Mouse (Mus musculus): ENCODE measurements at regions not wholly inside any gene's neighbourhood (a gene's known extent, or its start where the extent isn't known, plus 50 kb on each side); places are given as distances from the start of the nearest gene placed in this dataset.

DNA sequence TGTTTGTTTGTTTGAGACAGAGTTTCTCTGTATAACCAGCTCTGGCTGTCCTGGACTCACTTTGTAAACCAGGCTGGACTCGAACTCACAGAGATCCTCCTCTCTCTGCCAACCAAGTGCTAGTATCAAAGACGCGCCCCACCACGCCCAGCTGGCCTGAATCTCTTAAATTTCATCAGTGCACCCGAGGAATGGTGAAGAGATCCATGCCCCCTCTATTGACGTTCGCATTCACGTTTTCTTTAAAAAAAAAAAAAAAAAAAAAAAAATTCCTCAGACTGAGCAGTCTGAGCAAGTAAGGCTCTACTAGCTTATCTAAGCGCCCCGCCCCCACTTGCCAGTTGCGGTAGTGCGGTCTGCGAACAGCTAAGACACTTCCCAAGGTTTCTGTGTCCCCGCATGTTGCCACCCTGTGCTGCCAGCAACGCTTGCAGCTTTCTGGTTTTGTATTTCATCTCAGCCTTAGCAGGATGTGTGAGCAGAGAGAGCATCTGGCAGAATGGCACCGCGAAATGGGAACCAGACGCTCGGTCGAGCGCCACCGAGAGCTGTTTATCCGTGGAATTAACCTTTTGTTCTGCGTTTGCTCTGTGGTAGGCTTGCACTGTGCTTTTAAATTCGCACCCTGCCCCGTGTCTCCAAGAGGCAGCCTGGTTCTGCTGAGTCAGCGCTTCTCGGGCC, 225.1 kb upstream of the Hes1 start:
- peak; percentile 41 to 53 for DNase-seq

DNA sequence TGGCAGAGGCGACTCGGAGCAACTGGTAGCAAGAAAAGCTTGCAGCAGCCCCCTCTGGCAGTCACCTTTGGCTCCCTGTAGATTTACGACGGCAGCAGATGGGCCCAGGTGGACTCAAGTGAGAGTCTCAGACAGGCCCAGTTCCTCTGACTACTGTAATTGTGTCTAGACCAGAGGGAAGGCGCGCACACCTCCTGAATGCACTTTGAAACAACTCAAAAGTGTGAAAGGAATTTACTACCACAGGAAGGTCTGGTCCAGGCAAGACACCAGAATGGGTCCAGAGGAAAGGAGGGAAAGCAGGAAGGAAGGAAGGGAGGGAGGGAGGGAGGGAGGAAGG, 224.6 kb upstream of the Hes1 start:
- DNase-seq: no peak

DNA sequence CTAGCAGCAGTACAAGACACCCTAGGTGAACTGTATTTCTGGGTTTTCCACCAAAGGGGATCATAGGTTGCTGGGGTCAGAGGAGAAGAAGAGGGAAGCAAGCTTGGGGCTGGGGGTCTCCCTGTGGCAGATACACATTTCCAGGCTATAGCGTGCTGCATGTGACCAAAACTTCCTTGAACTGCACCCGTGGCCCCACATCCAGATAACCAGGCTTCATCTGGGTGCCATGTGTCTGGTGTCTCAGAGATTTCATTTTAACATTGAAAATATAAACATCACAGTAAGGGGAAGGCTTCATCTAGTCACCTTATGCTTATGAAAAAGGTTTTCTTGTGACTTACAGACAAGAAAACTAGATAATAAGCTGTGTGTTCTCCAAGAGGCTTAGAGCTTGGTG, 223.8 kb upstream of the Hes1 start:
- no peak for DNase-seq

DNA sequence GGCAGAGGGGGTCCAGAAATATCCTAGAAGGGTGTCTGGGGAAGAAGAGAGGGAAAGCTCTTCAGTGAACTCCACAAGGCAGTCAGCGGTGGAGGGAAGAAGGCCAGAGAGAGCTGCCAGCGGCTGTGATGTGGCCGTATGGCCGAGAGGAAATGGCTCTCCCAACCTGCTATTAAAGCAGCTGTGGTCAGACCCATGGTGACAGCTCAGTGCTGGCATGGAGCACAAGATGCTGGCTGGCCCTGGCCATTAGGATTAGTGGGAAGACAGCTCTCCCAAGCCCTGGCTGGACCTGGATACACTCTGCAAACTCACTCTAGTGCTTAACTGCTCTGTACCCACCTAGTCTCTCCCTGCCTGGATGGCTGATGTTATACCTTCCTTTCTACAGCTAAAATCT, 223.1 kb upstream of the Hes1 start:
- DNase-seq: no peak

DNA sequence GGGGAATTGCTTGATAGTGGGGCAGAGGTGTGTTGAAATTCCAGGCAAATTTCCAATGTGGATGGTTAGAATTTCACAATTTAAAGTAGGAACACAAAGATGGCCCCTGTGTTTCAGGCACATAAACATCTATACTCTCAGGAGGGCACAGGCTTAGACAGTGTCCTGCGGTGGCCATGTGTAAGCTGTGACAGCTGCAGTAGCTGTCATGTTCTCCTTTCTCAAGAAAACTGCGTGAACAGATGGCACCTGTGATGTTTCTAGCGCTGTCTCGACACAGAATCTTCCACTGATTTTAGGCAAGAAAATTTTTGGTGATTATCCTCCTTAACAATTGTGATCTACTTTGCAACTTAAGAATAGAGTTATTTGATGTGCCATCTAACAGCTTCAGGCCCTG, 222.1 kb upstream of the Hes1 start:
- no peak for DNase-seq

DNA sequence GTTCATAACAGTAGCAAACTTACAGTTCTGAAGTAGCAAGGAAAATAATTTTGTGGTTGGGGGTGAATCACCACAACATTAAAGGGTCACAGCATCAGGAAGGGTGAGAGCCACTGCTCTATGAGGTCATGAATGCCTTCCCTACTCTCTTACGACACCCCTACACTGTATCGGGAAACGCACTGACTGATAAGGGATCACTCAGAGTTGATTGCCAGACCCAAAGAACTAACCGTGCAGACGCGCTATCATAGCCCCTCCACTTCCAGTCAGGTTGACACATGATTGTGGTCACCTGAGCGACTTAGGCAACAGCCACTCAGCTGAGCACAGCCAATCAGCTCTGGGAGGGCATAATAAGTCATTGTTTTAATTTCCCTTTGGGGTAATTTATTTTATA, 220.7 kb upstream of the Hes1 start:
- no peak for DNase-seq

DNA sequence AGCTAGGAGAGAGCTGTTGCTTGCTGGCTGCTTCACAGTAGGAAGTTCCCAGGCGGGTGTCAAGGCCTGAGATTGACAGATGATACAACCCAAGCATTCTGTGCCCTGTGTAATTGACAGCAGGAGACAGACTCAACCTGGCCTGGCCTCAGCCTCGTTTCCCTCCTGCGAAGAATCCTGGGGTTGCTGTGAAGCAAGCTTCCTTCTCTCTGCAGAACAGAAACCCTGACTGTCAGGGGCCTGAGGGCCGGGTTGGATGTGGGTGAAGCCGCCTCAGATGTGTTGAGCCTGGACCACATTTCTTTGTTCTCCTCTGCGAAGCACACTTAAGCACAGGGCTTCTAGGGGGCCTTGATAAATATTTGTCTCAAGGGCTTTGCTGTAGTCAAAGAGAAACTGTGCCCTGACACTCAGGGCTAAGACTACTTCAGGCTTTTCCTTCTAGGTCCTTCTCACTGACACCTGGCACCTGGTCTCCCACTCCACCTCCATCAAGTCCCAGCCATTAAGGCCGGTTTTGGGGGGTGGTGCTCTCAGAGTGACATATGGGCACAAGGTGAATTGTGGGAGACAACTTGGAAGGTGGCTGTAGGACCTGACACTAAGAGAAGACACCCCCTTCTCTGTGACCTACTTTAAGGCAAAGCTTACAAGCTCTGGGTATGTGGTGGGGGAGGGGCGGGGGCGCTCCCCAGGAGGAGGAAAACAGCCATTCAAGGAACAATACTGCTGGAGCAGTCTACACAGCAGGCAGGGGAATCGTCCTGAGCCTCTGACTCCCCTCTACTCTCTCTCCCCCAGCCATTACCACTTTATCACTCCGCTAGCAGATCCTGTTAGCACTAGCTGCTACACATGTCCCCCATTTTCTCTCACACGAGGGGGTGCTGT, 219.2 kb upstream of the Hes1 start:
- peak; percentile 35 to 43 for DNase-seq

DNA sequence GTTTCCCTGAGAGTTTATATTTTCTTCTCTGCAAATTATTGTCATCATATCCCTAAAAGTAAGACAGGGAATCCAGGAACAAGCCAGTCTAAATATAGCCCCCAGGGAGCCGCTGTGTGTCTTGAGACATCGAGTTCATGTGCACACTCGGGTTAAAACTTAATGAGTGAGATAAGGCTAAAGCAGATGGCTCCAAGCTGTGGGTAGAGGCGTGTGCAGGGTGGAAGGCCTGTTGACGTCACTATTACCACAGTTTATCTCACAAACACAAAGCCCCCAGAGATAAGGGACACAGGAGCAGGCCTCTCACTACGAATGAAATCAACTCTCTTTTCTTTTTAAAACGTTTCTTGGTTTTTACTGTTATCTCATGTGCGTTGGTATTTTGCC, 218.6 kb upstream of the Hes1 start:
- no peak for DNase-seq

DNA sequence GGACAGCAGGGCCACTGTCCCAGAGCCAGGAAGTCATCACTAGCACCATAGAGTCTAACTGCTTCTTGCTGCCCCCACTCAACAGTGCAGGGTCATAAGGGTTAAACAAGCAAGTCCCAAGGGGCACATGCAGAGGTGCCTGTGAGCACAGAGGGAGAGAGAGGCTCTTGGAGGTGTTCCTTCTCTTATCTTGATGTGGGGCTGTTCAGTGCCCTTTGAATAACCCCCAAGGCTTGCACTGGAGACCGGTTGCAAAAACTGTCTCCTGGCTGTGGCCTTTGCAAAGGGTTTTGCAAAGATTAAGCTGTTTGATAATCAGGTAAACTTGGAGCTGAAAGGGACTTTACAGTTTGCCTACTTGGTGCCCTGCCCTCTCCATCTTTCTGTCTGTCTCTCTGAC, 217.1 kb upstream of the Hes1 start:
- DNase-seq: no peak

DNA sequence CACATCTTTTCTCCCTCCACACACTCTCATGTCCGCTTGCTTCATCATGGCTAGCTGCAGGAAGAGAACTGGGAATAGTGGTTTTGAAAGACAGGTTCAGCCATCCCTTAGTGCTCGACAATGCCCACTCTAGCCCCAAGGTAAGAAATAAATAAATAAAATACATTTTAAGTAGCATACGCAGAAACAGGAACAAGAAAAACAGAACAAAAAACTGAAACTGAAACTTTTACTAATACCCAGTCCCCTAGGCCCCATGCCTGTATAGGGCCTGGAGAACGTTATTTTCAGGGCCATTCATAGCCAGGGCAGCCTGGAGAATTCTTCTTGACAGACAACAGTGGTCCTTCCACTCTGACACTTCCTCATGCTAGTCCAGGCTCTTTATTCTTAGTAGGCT, 216.4 kb upstream of the Hes1 start:
- DNase-seq: no peak

DNA sequence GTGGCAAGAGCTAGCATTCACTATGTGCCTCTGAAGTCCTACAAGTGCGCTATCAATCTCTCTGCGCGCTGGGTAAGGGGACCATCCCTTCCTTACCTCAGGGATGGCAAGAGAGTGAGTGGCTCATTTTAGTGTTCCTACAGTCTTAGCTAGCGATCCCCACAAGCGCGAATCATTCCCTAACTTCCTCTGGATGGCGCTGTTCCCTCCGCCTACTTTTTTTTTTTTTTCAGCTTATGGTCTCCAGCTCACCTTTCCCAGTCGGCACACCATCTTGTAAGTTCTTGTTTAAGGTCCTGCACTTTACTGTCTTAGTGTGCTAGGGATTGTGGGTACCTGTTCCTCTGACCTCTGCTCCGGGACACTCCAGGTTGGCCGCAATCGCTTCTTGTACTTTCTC, 215.7 kb upstream of the Hes1 start:
- DNase-seq: no peak

DNA sequence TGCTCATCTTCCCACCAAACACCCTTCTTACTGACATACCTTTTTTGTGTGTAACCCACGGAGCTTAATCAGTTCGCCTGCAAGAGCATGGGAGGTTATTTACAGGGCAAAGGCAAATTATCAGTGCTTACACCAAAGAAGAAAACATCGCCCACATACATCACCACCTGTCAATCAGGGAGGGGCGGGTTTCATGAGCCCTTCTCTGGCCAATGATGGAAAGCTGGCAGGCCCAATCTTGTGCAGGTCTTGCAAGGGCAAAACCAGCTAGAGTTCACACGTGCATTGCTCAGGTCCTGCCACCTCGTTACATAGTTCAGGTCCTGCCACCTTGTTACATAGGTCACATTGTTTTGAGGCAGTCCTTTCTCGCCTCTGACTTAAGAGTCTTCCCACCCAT, 214.7 kb upstream of the Hes1 start:
- DNase-seq: no peak

DNA sequence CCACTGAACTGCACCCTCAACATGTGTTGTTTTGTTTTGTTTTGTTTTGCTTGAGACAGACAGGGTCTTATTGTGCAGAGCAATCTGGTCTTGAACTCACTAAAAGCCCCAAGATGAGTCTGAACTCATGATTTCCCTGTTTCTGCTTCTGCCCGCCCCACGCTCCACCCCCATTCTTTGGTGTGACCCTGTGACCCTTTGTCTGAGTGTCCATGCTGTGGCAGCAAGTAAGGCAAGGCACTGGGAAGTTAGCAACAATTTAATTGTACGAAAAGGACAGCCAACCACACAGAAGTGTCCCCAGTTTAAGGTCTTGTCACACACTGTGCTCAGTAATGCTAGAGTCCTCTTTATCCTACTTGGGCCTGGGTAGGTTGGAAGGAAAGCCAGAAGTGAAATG, 213.6 kb upstream of the Hes1 start:
- DNase-seq: no peak

DNA sequence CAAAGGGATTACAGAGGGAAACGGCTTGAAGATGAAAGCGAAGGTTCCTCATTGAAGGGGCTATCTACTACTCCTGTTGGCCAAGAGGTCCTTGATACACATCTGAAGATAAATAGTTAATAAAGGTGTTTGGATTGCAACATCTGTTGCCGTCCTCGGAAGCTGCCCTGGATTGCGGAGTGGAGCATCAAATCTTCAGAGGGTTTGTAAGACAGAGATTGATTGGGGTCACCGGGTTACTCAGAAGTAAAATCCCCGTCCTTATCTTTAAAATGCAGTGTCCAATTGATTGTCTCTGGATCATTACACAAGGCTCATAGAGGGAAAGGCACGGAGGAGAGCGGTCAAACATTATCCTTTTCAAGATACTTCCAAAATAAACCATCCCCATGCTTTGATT, 212.4 kb upstream of the Hes1 start:
- no peak for DNase-seq

DNA sequence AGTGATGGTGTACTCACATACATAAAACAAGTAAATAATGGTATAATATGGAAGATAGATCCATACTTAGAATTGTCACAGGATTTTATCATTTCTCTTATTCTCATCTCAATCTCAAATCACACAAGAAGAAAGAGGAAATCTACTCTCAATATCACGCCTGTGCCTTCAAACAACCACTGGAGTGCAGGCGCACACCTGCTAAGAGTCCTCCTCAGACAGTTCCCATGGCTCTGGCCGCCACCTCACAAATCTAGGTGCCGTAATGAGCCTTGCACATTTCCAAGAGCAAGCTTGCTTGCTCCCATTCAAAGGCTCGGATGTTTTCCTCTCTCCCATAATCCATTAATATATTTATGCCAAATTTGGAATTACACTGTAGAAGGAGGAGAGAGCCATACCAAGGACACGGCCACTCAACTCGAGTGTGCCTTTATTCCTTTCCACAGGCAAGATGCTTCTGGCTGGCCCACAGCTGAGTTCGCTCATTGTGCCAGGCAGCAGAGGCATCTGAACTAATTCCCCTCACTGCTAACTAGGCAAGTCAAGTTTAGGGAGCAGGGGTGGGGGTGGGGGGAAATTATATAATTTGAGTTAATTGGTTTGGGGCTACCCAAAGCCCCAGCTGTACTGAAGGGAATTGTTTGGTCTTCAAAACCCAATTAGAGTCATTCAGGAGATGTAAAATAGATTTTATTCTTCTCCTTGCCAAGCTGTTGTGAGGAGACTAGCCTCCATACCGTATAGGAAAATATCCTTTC, 209.2 kb upstream of the Hes1 start:
- DNase-seq: no peak

DNA sequence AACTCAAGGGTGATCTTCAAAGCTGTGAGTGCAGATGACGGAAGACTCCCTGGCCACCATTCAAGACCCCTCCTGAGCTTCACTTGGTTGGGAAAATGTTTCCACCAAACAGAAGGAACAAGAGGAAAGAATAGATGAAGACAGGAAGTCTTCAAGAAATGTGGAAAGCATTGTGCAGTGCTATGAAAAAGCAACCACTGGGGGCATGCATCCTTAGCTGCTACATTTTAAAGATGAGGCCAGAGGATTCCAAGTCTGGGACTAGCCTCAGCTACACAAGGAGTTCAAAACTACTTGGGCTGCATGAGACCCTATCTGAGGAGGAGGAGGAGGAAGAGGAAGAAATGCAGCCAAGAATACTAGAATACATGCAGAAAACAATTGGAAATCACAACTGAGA, 207.6 kb upstream of the Hes1 start:
- no peak for DNase-seq

DNA sequence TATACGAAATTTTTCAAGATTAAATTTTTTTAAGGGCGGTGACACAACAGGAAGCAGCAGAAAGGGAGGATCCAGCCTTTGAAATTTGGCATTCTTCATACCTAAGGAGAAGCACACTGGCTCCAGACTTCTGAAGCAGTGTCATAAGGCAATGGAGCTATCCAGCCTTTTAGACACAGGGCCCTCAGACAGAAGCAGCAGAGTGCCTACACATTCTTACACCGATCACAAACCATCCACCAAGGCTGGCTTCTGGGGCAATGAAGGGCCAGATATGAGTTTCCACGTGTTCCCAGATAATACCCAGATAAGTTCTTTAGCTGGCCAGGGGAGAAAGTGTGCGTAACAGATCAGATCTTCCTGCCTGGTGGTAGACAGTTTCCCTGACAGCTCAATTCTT, 205.5 kb upstream of the Hes1 start:
- DNase-seq: no peak

DNA sequence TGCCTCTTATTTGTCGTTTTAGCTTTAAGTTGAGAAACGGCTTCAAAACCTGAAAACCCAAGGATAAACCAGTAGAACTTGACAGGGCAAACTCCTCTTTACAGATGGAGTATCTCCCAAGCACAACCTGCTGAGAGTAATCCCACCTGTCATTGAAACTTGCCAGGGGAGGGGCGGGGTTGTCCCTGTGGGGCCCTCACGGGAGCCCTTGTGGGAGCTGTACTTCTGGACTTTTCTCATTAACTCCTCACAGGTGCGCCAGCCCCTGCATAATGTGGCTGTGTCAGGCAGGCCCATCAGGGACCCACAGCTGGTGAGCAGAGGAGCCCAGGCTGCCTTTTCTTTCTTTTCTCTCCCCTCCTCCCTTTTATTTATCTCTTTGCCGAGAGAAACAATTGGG, 203.9 kb upstream of the Hes1 start:
- DNase-seq: no peak

DNA sequence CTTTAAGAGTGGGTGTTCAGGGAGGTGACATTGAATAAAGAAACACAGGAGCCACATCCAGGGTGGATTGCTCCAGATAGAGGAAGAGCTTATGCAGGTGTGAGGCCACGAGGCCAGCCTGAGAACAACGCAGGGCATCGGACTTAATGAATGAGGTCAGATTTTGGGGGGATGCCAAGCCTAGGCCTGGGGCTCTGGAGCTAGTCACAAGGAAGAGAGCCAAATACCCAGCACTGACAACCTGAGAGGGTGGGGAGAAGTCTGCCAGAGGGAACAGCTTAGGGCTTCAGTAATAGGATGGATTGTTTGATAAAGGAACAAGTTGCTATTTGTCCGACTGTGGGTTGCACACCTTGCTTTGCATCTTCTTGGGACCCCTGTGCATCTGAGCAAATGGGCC, 203.1 kb upstream of the Hes1 start:
- DNase-seq: no peak

DNA sequence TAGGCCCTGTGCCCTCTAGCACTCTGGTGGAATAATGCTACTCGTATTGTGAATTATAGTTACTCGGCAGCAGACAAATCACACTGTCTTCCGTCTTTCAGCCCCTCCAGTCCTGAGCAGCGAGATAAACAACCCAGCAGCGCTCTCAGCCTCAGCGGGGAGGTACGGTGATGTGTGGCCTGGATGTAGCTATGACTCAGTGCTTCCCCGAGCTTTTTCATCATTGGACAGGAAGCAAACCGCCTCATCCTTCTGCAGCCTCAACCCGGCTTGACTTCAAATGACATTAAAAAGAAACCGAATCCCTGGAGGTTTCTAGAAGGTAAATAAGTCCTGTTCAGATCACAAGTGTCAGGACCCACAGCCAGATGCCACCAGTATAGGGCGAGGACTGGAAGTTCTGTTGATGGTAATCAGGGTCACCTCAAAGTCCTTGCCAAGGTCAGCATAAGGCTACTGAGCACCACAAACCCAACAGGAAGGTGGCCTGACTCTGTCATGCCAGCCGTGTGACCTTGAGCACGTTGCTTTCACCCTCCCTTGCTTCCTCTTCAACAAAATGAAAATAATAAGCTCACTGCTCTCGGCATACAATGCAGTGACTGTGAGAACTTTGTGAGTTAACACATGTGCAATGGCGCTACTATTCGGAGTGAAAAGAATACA, 199.0 kb upstream of the Hes1 start:
- no peak for DNase-seq

DNA sequence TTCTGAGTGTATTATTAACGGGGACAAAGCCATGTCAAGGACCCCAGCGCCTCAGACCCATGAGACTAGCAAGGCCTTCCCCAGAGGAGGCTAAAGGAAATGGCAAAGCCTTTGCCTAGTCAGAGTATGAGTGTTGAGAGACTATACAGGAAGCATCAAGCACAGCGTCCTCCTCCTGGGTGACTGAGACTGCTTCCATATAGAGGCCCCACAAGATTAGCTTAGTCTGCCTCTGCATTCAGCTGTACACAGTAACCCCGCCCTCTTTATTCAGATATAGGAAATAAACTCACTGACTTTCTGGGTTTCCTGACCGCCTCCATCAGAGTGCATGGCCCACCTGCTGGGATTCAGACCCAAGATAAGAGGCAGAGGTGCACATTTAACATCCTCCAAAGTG, 192.8 kb upstream of the Hes1 start:
- no peak for DNase-seq

DNA sequence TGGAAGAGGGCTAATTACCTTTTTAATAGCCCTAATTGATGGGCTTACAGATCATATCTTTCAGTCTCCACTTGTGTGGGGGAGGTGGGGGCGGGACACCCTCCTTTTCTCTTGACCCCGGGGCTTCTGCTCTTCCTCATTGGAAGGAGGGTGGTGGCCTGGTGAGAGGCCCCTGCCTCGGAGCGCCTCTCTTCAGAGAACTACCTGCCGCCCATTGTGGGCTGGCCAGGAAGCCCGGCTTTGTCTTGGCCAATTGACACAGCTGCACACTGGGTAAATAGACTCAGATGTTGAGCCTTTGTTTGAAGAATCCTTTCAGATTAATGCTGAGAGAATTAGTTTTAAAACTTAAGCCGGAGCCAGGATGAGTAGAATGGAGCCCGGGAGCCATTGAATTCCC, 188.0 kb upstream of the Hes1 start:
- DNase-seq: no peak

DNA sequence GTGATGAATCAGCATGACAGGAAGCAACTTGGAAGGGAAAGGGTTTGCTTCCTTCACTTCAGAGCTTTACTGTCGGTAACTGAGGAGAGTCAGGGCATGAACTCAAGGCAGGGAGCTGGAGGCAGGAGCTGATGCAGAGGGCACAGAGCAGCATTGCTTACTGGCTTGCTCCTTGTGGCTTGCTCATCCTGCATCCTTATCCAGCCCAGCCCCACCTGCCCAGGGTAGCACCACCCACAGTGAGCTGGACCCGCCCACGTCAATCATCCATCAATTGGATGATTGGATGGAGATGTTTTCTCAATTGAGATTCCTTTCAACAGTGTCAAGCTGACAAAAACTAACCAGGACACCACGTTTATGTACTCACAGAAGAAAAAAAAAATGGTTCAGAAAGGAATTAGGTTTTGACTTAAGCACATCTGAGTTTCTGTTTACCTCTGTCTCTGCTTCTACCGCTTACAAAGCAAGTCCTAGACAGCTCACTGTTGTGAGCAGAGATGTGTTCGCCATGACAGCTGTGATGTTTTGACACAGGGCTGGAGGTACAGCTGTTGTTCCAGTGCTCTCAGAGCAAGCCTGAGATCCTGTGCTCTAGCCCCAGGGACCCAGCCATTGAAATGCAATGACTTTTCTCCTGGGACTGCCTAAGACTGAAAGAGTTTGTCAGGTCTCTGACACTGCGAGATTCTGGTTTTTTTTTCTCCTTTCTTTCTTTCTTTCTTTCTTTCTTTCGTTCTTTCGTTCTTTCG, 186.6 kb upstream of the Hes1 start:
- no peak for DNase-seq
